Mouse (Mus musculus) heart, embryonic 11.5 days (tissue): Measurements from ENCODE around the gene Nectin3. TPM values are rescaled to one million over a fixed set of nuclear protein-coding genes. Genes with fewer than 3 reads are reported as not detected.

Experiments
- ATAC-seq: fragments of 200-750 bp; cut with Nextera tagmentation; replicated peaks from 2 replicates; pipeline ENCODE4 v1.8.0; 2017; ENCODE audit warnings: moderate library complexity; ENCODE audit not compliant: insufficient number of reproducible peaks, low FRiP score, low TSS enrichment
- H3K27ac ChIP-seq: fragments of 300-500 bp; sonication (generic); 2 replicates; pipeline ENCODE4 v1.5.1; 2014; ENCODE audit warnings: mild to moderate bottlenecking, low read depth, low read length
- H3K27me3 ChIP-seq: fragments of 300-500 bp; sonication (generic); 2 replicates; pipeline ENCODE4 v1.6.1; 2014; ENCODE audit warnings: mild to moderate bottlenecking, low read length, mixed read lengths; ENCODE audit not compliant: control insufficient read depth, insufficient read depth
- H3K36me3 ChIP-seq: fragments of 300-500 bp; sonication (generic); 2 replicates; pipeline ENCODE4 v1.6.1; 2014; ENCODE audit warnings: mild to moderate bottlenecking, low read length, moderate library complexity, mixed read lengths; ENCODE audit not compliant: control insufficient read depth, insufficient read depth
- H3K4me1 ChIP-seq: fragments of 300-500 bp; sonication (generic); 2 replicates; pipeline ENCODE4 v1.6.1; 2014; ENCODE audit warnings: low read length; ENCODE audit not compliant: control insufficient read depth, insufficient read depth
- H3K4me2 ChIP-seq: fragments of 300-500 bp; sonication (generic); 2 replicates; pipeline ENCODE4 v1.6.1; 2014; ENCODE audit warnings: mild to moderate bottlenecking, moderate library complexity
- H3K4me3 ChIP-seq: fragments of 300-500 bp; sonication (generic); 2 replicates; pipeline ENCODE4 v1.5.1; 2014; ENCODE audit warnings: low read depth, low read length
- H3K9ac ChIP-seq: fragments of 300-500 bp; sonication (generic); 2 replicates; pipeline ENCODE4 v1.6.1; 2014; ENCODE audit warnings: mild to moderate bottlenecking, low read depth, low read length, moderate library complexity
- H3K9me3 ChIP-seq: fragments of 300-500 bp; sonication (generic); replicated peaks from 2 replicates; pipeline ENCODE4 v1.6.1; 2016; ENCODE audit warnings: low read length; ENCODE audit not compliant: control insufficient read depth
- WGBS: fragments of 180-500 bp; shearing (Covaris S2); extraction: QIAGEN DNeasy Blood & Tissue Kit; methylation state at CpG from one replicate; pipeline ENCODE4 v1.1.7; 2014; ENCODE audit not compliant: insufficient replicate concordance; 5-methylcytosine and 5-hydroxymethylcytosine counted together
- polyA plus RNA-seq: library from polyadenylated mRNA; unstranded; fragments of >200 nt; fragmentation: Nextera tagmentation; extraction: Ambion mirVana; gene quantifications from 2 replicates; pipeline ENCODE4 v1.2.1, GENCODE M21; 2014

Gene Nectin3
- polyA plus RNA-seq, 1 experiment from 2014 or later = 23.3 TPM

GRCm38 (mm10) chr16:46477336-46477735 is 21.0 kb downstream of the Nectin3 start:
- no peaks in the 10 kb centered on the region for H3K9me3 ChIP-seq
- ATAC-seq = no peak
- WGBS = 73% methylated on average over 3 of the region's 3 CpGs
- H3K9ac ChIP-seq = no peak overlapping the region
- no peak overlapping the region for H3K4me3 ChIP-seq
- H3K36me3 ChIP-seq = no peaks in the 10 kb centered on the region
- no peak overlapping the region for H3K27ac ChIP-seq
- H3K27me3 ChIP-seq = no peaks in the 10 kb centered on the region
- H3K4me1 ChIP-seq = no peaks in the 10 kb centered on the region
- H3K4me2 ChIP-seq = no peak overlapping the region

DNA sequence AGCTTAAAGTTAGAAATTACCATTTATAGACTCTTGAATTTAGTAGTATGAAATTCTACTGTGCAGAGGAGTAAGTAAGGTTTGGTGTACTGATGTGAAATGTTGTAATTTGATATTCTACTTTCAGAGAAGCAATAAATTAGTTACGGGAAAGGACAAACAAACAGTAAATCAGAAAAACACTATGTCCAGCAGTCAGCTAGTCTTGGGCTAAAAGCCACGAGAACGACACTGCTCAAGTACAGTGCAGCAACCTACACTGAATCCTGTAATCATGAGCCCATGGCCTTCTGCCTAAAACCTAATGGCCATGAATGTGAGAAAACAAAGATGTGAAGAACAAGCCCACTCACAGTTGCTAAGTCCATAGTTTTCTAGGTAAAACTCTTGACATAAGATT is 46.9 kb downstream of the Nectin3 start:
- H3K4me1 ChIP-seq = no peaks in the 10 kb centered on the region
- H3K4me2 ChIP-seq = no peak overlapping the region
- no peaks in the 10 kb centered on the region for H3K27me3 ChIP-seq
- no peak overlapping the region for H3K27ac ChIP-seq
- WGBS = 85% methylated on average over 3 of the region's 3 CpGs
- no peak for ATAC-seq
- H3K9me3 ChIP-seq = no peaks in the 10 kb centered on the region
- H3K9ac ChIP-seq = no peak overlapping the region
- no peak overlapping the region for H3K4me3 ChIP-seq
- H3K36me3 ChIP-seq = 0 out of 2 replicates have a peak, but pooled peaks cover 2% of the 10 kb centered on the region

GRCm38 (mm10) chr16:46449013-46449412 is 49.3 kb downstream of the Nectin3 start:
- no peaks in the 10 kb centered on the region for H3K4me1 ChIP-seq
- 89% methylated on average over 6 of the region's 6 CpGs for WGBS
- ATAC-seq = no peak

GRCm38 (mm10) chr16:46431317-46431716 is 67.0 kb downstream of the Nectin3 start:
- Histone ChIP-seq H3K27ac (no peak overlapping the region), H3K4me1 (no peaks in the 10 kb centered on the region), H3K36me3 (peaks cover 3% of the 10 kb centered on the region), H3K9ac (no peak overlapping the region), H3K9me3 (no peaks in the 10 kb centered on the region), H3K4me2 (no peak overlapping the region), H3K27me3 (no peaks in the 10 kb centered on the region), H3K4me3 (no peak overlapping the region)
- WGBS = 85% methylated on average over 5 of the region's 5 CpGs
- no peak for ATAC-seq

More at GRCm38 (mm10) chr16:46449013-46449412, 49.3 kb downstream of the Nectin3 start:
- Histone ChIP-seq H3K4me2 (no peak overlapping the region), H3K9ac (no peak overlapping the region), H3K9me3 (no peaks in the 10 kb centered on the region), H3K36me3 (0 out of 2 replicates have a peak, but pooled peaks cover 2% of the 10 kb centered on the region), H3K27me3 (no peaks in the 10 kb centered on the region), H3K4me3 (no peak overlapping the region), H3K27ac (no peak overlapping the region)

DNA sequence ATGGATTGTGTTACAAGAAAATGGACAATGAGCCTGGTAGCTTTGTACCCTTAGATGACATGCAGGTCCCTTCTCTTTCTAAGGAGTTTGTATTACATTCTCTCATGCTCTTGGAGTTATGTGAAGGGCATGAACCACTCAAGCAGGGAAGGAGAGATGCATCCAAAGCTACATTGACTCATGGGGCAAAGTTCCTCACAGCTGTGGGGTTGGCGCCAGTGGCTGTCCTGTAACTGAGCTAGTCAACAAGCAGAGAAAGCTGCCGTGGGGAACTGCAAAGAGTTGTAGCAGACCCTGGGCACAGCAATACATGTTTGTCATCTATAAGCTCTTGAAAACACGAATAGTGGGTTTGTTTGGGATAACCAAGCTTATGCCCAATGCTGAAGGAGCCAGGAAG is 82.1 kb downstream of the Nectin3 start:
- WGBS = 88% methylated on average over 3 of the region's 3 CpGs

DNA sequence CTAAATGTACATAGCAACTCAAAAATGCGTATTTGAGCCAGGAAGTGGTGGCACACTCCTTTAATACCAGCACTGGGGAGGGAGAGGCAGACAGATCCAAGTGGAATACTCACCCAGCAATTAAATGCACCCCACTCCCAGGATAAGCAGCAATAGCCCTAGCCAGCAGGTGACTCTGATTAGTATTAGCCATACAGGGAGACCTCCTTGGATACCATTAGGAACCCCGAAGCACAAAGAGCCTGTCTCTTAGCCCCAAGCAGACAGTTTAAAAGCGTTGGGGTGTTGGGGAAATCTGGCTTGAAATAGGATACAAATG is 87.6 kb downstream of the Nectin3 start:
- no peak for ATAC-seq
- Histone ChIP-seq H3K4me3 (no peak overlapping the region), H3K9me3 (no peaks in the 10 kb centered on the region), H3K9ac (no peak overlapping the region), H3K27me3 (no peaks in the 10 kb centered on the region), H3K36me3 (no peaks in the 10 kb centered on the region), H3K4me1 (0 out of 2 replicates have a peak, but pooled peaks cover 9% of the 10 kb centered on the region), H3K4me2 (no peak overlapping the region), H3K27ac (no peak overlapping the region)
- 79% methylated on average over 3 of the region's 3 CpGs for WGBS

More for the DNA sequence above, 82.1 kb downstream of the Nectin3 start:
- H3K4me2 ChIP-seq = no peak overlapping the region
- H3K9me3 ChIP-seq = no peaks in the 10 kb centered on the region
- no peak for ATAC-seq
- no peaks in the 10 kb centered on the region for H3K27me3 ChIP-seq
- no peak overlapping the region for H3K4me3 ChIP-seq
- H3K36me3 ChIP-seq = peaks cover 6% of the 10 kb centered on the region; the same call in 1 of the 2 replicates
- no peak overlapping the region for H3K27ac ChIP-seq
- no peak overlapping the region for H3K9ac ChIP-seq
- 0 out of 2 replicates have a peak, but pooled peaks cover 6% of the 10 kb centered on the region for H3K4me1 ChIP-seq

GRCm38 (mm10) chr16:46410053-46410738 is 88.1 kb downstream of the Nectin3 start:
- no peaks in the 10 kb centered on the region for H3K9me3 ChIP-seq
- H3K9ac ChIP-seq = no peak overlapping the region
- no peak overlapping the region for H3K4me3 ChIP-seq
- ATAC-seq = no peak
- H3K27ac ChIP-seq = no peak overlapping the region
- H3K4me1 ChIP-seq = 0 out of 2 replicates have a peak, but pooled peaks cover 9% of the 10 kb centered on the region
- whole genome bisulfite sequencing = 79% methylated on average over 6 of the region's 6 CpGs
- H3K27me3 ChIP-seq = no peaks in the 10 kb centered on the region
- H3K36me3 ChIP-seq = no peaks in the 10 kb centered on the region
- H3K4me2 ChIP-seq = no peak overlapping the region

DNA sequence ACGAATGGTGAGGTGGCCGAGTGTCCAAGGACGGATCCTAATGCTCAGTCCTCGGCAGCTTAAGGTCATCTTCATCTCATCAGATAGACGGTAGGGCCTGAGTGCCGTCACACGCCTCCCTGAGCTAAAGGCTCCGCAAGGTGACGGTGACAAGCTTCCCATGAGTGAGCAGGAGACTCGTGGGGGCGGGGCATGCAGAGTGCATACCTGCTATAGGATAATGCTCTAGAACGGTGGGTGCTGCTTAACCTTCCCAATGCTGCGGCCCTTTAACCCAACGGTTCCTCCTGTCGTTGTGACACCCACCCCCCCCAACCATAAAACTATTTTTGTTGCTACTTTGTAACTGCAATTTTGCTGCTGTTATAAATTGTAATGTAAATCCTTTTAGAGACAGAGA is 90.3 kb downstream of the Nectin3 start:
- no peaks in the 10 kb centered on the region for H3K9me3 ChIP-seq
- no peak overlapping the region for H3K4me3 ChIP-seq
- no peak overlapping the region for H3K9ac ChIP-seq
- no peak for ATAC-seq
- no peaks in the 10 kb centered on the region for H3K27me3 ChIP-seq
- no peak overlapping the region for H3K4me2 ChIP-seq
- no peak overlapping the region for H3K27ac ChIP-seq
- WGBS = 79% methylated on average over 15 of the region's 15 CpGs
- 0 out of 2 replicates have a peak, but pooled peaks cover 9% of the 10 kb centered on the region for H3K4me1 ChIP-seq
- no peaks in the 10 kb centered on the region for H3K36me3 ChIP-seq
